Mouse (Mus musculus): ENCODE measurements at regions not wholly inside any gene's neighbourhood (a gene's known extent, or its start where the extent isn't known, plus 50 kb on each side); places are given as distances from the start of the nearest gene placed in this dataset.
"Not testable (repeated sequence)": the region's sequence is repeated elsewhere in the genome, so short reads cannot be mapped to it uniquely, and the experiment has no call there.

DNA sequence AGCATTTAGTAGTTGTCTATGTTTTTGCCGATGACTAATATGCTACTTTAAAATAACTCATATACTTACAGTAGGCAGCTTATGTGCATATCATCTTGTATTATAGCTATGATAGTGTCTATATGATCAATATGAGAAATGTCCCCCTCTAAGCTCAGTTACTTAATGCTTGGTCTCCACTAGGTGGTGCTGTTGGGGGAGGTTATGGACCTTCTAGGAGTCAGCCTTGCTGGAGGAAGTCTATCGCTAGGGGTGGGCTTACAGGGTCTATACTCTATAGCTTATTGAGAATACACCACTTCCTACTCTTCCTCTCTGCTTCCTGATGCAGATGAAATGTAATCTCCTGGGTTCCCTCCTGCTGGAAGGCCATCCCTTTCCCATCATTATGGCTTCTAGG lies 136.7 kb upstream of the Supt20 start:
- ATAC-seq (replicated peaks), result no peak
- Histone ChIP-seq H3K9ac (no peak overlapping the region), H3K36me3 (replicated peaks) (no peaks in the 10 kb centered on the region), H3K9me3 (no peaks in the 10 kb centered on the region), H3K27me3 (replicated peaks) (no peaks in the 10 kb centered on the region), H3K4me2 (no peak overlapping the region), H3K27ac (no peak overlapping the region), H3K4me1 (no peaks in the 10 kb centered on the region), H3K4me3 (no peak overlapping the region)
- 74% methylated on average over 2 of the region's 2 CpGs for WGBS

DNA sequence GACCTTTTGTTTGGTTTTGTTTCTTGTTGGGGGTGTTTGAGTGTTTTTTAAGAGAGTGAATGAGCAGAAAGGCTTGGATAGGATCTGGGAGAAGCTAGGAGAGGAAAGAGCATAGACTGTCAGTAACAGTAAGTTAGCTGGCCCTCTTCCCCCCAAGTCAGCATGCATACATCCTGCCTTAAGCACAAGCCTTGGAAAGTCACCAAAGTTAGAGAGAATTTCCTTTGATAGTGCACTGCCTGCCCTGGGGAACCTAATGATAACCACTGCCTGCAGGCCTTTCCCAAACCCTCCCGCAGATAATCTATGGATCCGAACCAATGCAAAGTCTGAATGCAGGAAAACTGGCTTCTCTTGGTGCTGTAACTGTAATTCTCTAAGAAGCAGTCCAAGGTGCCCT lies 133.6 kb upstream of the Supt20 start:
- no peaks in the 10 kb centered on the region for H3K4me1 ChIP-seq
- H3K27ac ChIP-seq, result no peak overlapping the region
- no peak overlapping the region for H3K9ac ChIP-seq
- ATAC-seq (replicated peaks), result no peak
- 92% methylated on average over 2 of the region's 2 CpGs for WGBS
- H3K27me3 ChIP-seq (replicated peaks), result no peaks in the 10 kb centered on the region
- no peaks in the 10 kb centered on the region for H3K36me3 ChIP-seq (replicated peaks)
- H3K4me3 ChIP-seq, result no peak overlapping the region
- no peak overlapping the region for H3K4me2 ChIP-seq
- H3K9me3 ChIP-seq, result no peaks in the 10 kb centered on the region

DNA sequence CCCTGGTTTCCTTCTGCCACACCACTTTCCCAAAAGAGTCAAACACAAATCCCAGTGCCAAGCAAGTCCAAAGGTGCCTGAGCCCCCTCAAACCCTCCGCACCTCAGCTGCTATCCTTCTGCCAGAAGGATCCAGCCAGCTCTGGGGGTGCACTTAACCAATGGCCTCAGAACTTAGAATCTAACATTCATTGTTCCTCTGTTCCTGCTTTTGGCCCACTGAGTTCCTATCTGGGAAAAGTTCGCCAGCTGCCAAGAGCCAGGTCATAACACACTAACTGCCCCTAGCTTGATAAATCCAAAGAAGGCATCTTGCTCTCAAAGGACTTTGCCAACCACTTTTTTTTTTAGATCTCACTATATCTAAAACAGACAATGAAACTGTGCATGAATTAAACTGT lies 133.1 kb upstream of the Supt20 start:
- no peak overlapping the region for H3K9ac ChIP-seq
- WGBS, result 97% methylated on average over 2 of the region's 2 CpGs
- ATAC-seq (replicated peaks), result no peak
- no peaks in the 10 kb centered on the region for H3K36me3 ChIP-seq (replicated peaks)
- no peaks in the 10 kb centered on the region for H3K4me1 ChIP-seq
- no peaks in the 10 kb centered on the region for H3K9me3 ChIP-seq
- no peak overlapping the region for H3K4me3 ChIP-seq
- no peak overlapping the region for H3K4me2 ChIP-seq
- H3K27ac ChIP-seq, result no peak overlapping the region
- H3K27me3 ChIP-seq (replicated peaks), result no peaks in the 10 kb centered on the region

DNA sequence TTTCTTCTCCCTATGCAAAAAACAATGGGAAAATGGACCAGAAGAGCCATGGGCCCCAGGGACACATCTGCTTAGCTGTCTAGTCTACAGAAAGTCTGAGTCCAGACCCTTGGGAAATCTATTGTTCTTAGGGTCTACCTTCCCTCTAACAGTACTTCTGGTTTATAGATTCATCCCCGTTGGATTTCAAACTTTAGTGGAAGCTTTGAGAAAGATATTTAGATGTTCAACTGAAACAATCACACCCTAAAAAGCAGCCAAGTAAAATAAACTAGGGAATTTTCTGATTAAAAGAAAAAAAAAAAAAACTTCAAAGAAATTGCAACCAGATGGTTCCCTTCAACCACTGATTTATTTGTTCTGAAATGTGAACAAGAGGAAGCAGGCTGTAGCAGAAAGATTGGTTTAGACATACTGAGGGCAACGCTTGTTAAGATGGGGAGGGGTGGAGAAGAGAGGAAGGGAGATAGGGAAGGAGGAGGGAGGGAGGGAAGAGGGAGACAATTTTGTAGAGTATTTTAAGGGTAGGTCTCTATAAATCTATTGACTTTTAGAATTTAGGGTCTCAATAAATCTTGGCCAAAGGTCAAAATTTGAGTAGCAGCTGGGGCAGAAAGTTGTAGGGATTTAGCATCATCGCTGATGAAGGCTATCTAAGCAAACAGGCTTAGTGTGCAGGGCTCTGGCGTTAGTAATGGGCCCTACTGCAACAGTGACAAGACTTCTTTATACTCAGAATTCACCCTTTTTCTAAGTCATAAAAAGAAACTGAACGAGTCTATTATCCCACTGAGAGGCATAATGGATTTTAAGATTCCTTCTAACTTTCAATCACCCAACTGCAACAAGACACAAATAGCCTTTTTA lies 132.3 kb upstream of the Supt20 start:
- H3K27ac ChIP-seq, result no peak overlapping the region
- no peak overlapping the region for H3K9ac ChIP-seq
- no peaks in the 10 kb centered on the region for H3K36me3 ChIP-seq (replicated peaks)
- H3K9me3 ChIP-seq, result no peaks in the 10 kb centered on the region
- no peaks in the 10 kb centered on the region for H3K27me3 ChIP-seq (replicated peaks)
- no peak overlapping the region for H3K4me3 ChIP-seq
- H3K4me1 ChIP-seq, result no peaks in the 10 kb centered on the region
- no peak overlapping the region for H3K4me2 ChIP-seq
- WGBS, result 64% methylated on average over 5 of the region's 5 CpGs
- ATAC-seq (replicated peaks), result no peak

DNA sequence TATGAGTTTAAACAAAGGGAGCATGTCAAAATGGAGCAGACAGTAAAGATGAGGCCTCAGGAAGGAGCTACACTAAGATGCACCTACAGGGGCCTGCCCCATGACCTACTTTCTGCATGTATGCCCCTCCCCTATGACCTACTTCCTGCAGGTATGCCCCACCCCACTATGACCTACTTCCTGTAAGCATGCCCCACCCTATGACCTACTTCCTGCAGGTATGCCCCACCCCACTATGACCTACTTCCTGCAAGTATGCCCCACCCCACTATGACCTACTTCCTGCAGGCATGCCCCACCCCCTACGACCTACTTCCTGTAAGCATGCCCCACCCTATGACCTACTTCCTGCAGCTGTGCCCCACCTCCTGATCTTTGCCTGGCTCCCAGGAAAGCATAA lies 125.3 kb upstream of the Supt20 start:
- no peaks in the 10 kb centered on the region for H3K9me3 ChIP-seq
- H3K27ac ChIP-seq, result no peak overlapping the region
- no peak overlapping the region for H3K4me3 ChIP-seq
- 90% methylated on average over 1 of the region's 1 CpGs for WGBS
- no peak overlapping the region for H3K4me2 ChIP-seq
- H3K36me3 ChIP-seq (replicated peaks), result no peaks in the 10 kb centered on the region
- no peaks in the 10 kb centered on the region for H3K27me3 ChIP-seq (replicated peaks)
- ATAC-seq (replicated peaks), result no peak
- no peaks in the 10 kb centered on the region for H3K4me1 ChIP-seq
- no peak overlapping the region for H3K9ac ChIP-seq

DNA sequence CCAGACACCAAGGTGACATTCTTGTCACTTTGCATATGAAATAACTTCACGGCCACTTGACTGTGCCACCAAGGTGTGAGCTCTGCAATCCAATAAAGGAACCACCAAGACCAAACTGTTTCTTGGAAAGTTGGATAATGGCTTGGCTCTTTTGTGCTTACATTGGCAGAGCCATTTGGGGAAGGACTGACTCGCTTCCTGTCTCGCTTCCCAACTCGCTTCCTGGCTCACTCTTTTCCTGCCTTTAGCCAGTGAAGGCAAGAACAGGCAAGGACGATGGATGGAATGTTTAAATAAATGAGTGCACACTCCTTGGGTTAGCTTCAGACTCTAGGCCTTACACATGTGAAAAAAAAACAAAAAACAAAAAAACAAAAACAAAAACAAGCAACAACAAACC lies 124.5 kb upstream of the Supt20 start:
- H3K27me3 ChIP-seq (replicated peaks), result no peaks in the 10 kb centered on the region
- no peaks in the 10 kb centered on the region for H3K36me3 ChIP-seq (replicated peaks)
- no peak overlapping the region for H3K4me2 ChIP-seq
- no peak overlapping the region for H3K27ac ChIP-seq
- H3K9ac ChIP-seq, result no peak overlapping the region
- no peaks in the 10 kb centered on the region for H3K9me3 ChIP-seq
- H3K4me3 ChIP-seq, result no peak overlapping the region
- no peaks in the 10 kb centered on the region for H3K4me1 ChIP-seq
- no peak for ATAC-seq (replicated peaks)
- WGBS, result 91% methylated on average over 5 of the region's 5 CpGs

DNA sequence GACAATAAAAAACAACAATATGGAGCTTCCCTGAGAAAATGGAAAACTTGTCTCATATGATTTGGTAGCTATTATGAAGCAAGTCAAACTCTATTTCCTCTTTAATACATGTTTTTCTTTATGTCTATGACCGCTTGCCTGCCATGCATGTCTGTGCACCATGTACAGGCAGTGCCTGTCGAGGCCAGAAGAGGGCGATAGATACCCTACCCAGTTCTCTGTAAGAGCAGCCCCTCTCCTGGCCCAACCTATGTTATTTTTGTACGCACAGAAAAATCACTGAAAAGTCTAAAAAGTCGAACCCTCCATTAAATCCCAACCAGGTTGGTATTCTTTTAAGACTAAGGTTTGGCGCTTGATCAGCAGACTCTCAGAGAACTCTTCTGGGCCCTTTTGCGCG lies 122.1 kb upstream of the Supt20 start:
- 79% methylated on average over 8 of the region's 8 CpGs for WGBS
- no peak for ATAC-seq (replicated peaks)

DNA sequence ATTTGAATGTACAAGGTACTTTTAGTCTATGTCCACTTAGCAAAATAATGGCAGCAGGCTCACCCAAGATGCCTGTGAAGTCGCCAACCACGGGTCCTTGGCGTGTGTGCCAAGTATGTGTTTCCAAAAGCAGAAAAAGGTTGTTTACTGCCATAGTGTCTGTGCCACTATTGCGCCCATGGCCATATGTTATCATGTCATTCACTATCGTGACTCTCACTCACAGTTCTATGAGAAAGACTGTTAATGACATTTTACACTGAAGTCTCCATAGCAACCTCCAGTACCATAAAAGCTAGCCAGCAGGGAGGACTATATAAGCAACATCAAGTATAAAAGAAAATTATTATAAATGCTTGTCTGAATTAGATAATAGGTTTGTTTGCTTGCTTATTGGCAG lies 114.8 kb upstream of the Supt20 start:
- no peak overlapping the region for H3K9ac ChIP-seq
- H3K9me3 ChIP-seq, result no peaks in the 10 kb centered on the region; the same call in 1 of the 2 replicates
- no peaks in the 10 kb centered on the region for H3K4me1 ChIP-seq
- no peaks in the 10 kb centered on the region for H3K27me3 ChIP-seq (replicated peaks)
- no peak overlapping the region for H3K27ac ChIP-seq
- H3K36me3 ChIP-seq (replicated peaks), result no peaks in the 10 kb centered on the region
- H3K4me2 ChIP-seq, result no peak overlapping the region
- H3K4me3 ChIP-seq, result no peak overlapping the region
- 85% methylated on average over 5 of the region's 5 CpGs for WGBS
- ATAC-seq (replicated peaks), result no peak

More for the DNA sequence above, 122.1 kb upstream of the Supt20 start:
- H3K4me2 ChIP-seq, result no peak overlapping the region
- no peak overlapping the region for H3K9ac ChIP-seq
- no peaks in the 10 kb centered on the region for H3K27me3 ChIP-seq (replicated peaks)
- no peaks in the 10 kb centered on the region for H3K4me1 ChIP-seq
- no peak overlapping the region for H3K27ac ChIP-seq
- H3K4me3 ChIP-seq, result no peak overlapping the region
- H3K9me3 ChIP-seq, result no peaks in the 10 kb centered on the region
- no peaks in the 10 kb centered on the region for H3K36me3 ChIP-seq (replicated peaks)

DNA sequence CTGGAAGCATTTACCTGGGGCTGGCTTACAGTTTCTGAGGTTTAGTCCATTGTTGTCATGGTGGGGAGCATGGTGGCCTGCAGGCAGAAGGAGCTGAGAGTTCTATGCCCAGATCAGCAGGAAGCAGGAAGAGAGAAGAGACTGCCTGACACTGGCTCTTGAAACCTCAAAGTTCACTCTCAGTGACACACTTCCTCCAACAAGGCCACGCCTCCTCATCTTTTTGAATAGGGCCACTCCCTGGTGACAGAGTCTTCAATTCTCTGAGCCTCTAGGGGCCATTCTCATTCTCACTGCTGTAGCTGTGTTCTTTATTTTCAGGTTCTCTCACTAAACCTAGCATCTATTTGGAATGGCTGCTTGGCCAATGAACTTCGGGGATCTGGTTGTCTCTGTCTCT lies 113.2 kb upstream of the Supt20 start:
- Histone ChIP-seq H3K27me3 (replicated peaks) (no peaks in the 10 kb centered on the region), H3K4me2 (no peak overlapping the region), H3K36me3 (replicated peaks) (no peaks in the 10 kb centered on the region), H3K9ac (no peak overlapping the region), H3K9me3 (no peaks in the 10 kb centered on the region; the same call in 1 of the 2 replicates), H3K27ac (no peak overlapping the region), H3K4me1 (no peaks in the 10 kb centered on the region), H3K4me3 (no peak overlapping the region)
- WGBS, result 92% methylated on average over 2 of the region's 2 CpGs
- no peak for ATAC-seq (replicated peaks)

DNA sequence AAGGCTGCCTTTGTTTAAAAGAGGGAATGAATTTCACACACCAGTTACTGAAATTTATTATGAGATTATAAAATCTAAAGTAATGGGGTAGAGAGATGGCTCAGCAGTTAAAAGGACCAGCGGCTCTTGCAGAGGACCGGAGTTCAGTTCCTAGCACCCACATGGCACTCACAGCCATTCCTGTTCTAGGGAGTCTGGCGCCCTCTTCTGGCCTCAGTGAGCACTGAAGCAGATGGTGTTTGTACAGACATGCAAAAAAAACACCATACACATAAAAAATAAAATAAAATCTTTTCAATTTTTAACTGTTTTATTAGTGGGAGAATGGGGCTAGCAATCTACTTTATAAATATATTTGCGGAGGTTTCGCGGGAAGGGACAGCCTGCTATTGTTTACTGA lies 112.3 kb upstream of the Supt20 start:
- Histone ChIP-seq H3K27ac (no peak overlapping the region), H3K4me2 (no peak overlapping the region)
- 90% methylated on average over 6 of the region's 6 CpGs for WGBS

DNA sequence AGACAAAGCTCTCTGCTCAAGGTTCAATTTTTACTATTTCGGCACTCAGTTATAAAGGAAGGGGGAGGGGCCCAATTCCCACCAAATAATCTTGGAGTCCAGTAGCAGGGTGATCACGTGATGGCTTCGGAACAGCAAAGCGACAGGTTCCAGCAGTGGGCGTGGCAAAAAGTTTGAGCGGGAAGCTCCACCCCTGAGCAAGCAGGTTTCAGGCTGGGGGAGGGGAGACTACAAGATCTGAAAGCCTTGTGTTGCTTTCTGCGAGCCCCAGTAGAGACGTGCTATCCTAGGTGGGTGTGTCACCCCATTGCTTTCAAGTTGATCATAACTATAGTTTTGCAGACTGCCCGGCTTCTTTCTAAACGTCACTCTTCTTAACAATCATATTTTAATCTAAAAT lies 106.8 kb upstream of the Supt20 start:
- not testable (repeated sequence) for H3K9ac ChIP-seq
- WGBS, result 87% methylated on average over 10 of the region's 10 CpGs

More for the DNA sequence above, 112.3 kb upstream of the Supt20 start:
- H3K27me3 ChIP-seq (replicated peaks), result no peaks in the 10 kb centered on the region
- no peaks in the 10 kb centered on the region for H3K4me1 ChIP-seq
- no peak overlapping the region for H3K9ac ChIP-seq
- H3K4me3 ChIP-seq, result no peak overlapping the region
- ATAC-seq (replicated peaks), result no peak
- no peaks in the 10 kb centered on the region; the same call in 1 of the 2 replicates for H3K9me3 ChIP-seq
- no peaks in the 10 kb centered on the region for H3K36me3 ChIP-seq (replicated peaks)

DNA sequence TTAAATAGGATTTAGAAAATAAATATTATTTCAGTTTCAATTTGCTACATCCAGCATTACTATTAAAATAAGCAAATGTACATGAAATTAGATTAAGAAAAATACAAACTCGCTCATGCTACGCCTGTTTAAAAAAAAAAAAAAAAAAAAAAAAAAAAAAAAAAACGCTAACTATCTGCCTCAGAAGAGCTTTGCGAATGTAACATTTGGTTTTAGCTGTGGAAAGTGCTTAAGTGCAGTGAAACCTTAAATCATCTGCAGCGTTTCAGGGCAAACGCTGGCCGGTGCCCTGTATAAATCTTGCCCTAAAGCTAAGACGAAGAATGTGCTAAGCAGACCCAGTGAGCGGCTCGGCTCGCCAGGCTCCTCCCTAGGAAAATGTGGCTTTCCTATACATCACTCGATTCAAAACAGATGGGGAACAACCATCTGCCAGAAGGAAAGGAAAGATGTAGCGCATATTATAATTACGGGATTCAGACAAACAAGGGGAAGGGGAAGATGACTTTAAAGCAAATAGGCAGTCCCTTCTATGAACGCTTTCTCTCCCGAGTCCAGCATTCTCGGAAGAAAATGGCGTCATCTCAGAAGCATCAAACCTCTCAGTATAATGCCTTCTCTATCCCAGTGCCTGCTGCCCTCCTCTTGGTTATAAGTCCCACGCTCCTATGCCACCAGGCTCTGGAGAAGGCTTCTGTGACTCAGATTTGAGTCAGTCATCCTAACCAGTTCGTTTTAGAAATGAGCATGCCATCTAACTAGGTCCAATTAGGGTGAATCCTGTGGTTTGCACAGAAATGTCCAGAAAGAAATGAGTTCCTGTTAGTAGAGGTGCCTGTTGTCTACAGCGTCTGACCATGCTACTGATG lies 105.2 kb upstream of the Supt20 start:
- Histone ChIP-seq H3K9me3 (no peaks in the 10 kb centered on the region), H3K27me3 (replicated peaks) (no peaks in the 10 kb centered on the region), H3K4me1 (no peaks in the 10 kb centered on the region), H3K36me3 (replicated peaks) (no peaks in the 10 kb centered on the region), H3K9ac (no peak overlapping the region), H3K27ac (no peak overlapping the region), H3K4me2 (no peak overlapping the region), H3K4me3 (no peak overlapping the region)
- no peak for ATAC-seq (replicated peaks)
- 81% methylated on average over 21 of the region's 21 CpGs for WGBS

More for the DNA sequence above, 106.8 kb upstream of the Supt20 start:
- H3K9me3 ChIP-seq; H3K36me3 ChIP-seq (replicated peaks); H3K27me3 ChIP-seq (replicated peaks); H3K4me1 ChIP-seq; H3K4me3 ChIP-seq; H3K27ac ChIP-seq; H3K4me2 ChIP-seq; ATAC-seq (replicated peaks): not testable (repeated sequence)

Measured in midbrain, embryonic 15.5 days (tissue).